Mouse (Mus musculus) erythroblast, embryonic 14.5 days (primary cell): ENCODE data around the gene Tarsl2.

Experiments
- GATA1 ChIP-seq: IDR thresholded peaks from 2 replicates; pipeline ENCODE4 v1.6.1; 2012; ENCODE audit warnings: low read length, inconsistent platforms, mixed read lengths
- TAL1 ChIP-seq: IDR thresholded peaks from 3 replicates; pipeline ENCODE4 v1.6.1; 2012; ENCODE audit warnings: low read length, inconsistent platforms, mixed read lengths

- TF ChIP-seq GATA1 (no peak), TAL1 (no peak)
Observed at GRCm38 (mm10) chr7:65735261-65735660, 90.6 kb downstream of the Tarsl2 start.
